Mouse (Mus musculus) liver, embryonic 12.5 days (tissue): ENCODE measurements at regions not wholly inside any gene's neighbourhood (a gene's known extent, or its start where the extent isn't known, plus 50 kb on each side); places are given as distances from the start of the nearest gene placed in this dataset.

Experiments used
- ATAC-seq: fragments of 200-750 bp; cut with Nextera tagmentation; 2 replicates; pipeline ENCODE4 v1.8.0; 2017; ENCODE audit warnings: moderate number of reproducible peaks, mild to moderate bottlenecking, moderate library complexity
- H3K27ac ChIP-seq: fragments of 300-500 bp; sonication (generic); 2 replicates; pipeline ENCODE4 v1.5.1; 2016; ENCODE audit warnings: mild to moderate bottlenecking
- H3K27me3 ChIP-seq: fragments of 300-500 bp; sonication (generic); replicated peaks from 2 replicates; pipeline ENCODE4 v1.6.1; 2016; ENCODE audit warnings: mild to moderate bottlenecking, moderate library complexity
- H3K36me3 ChIP-seq: fragments of 300-500 bp; sonication (generic); 2 replicates; pipeline ENCODE4 v1.6.1; 2016; ENCODE audit warnings: mild to moderate bottlenecking, moderate library complexity
- H3K4me1 ChIP-seq: fragments of 300-500 bp; sonication (generic); 2 replicates; pipeline ENCODE4 v1.6.1; 2016
- H3K4me2 ChIP-seq: fragments of 300-500 bp; sonication (generic); 2 replicates; pipeline ENCODE4 v1.6.1; 2016; ENCODE audit warnings: mild to moderate bottlenecking, moderate library complexity
- H3K4me3 ChIP-seq: fragments of 300-500 bp; sonication (generic); 2 replicates; pipeline ENCODE4 v1.5.1; 2016; ENCODE audit warnings: mild to moderate bottlenecking, moderate library complexity
- H3K9ac ChIP-seq: fragments of 300-500 bp; sonication (generic); 2 replicates; pipeline ENCODE4 v1.6.1; 2016; ENCODE audit warnings: mild to moderate bottlenecking, moderate library complexity
- H3K9me3 ChIP-seq: fragments of 300-500 bp; sonication (generic); replicated peaks from 2 replicates; pipeline ENCODE4 v1.6.1; 2016; ENCODE audit warnings: mild to moderate bottlenecking, moderate library complexity
- WGBS: fragments of 180-500 bp; shearing (Covaris S2); methylation state at CpG from one replicate; pipeline ENCODE4 v1.1.7; 2016; ENCODE audit not compliant: insufficient replicate concordance; 5-methylcytosine and 5-hydroxymethylcytosine counted together

GRCm38 (mm10) chr10:17332025-17332767 is 390.8 kb upstream of the Cited2 start:
- H3K27ac ChIP-seq, result no peak overlapping the region
- ATAC-seq, result no peak
- no peak overlapping the region for H3K4me3 ChIP-seq
- no peaks in the 10 kb centered on the region for H3K36me3 ChIP-seq
- 42% methylated on average over 6 of the region's 6 CpGs for WGBS
- H3K27me3 ChIP-seq, result no peaks in the 10 kb centered on the region
- peaks cover 19% of the 10 kb centered on the region for H3K4me1 ChIP-seq
- H3K9ac ChIP-seq, result peak overlapping the region; percentile 44; the same call in 1 of the 2 replicates
- H3K9me3 ChIP-seq, result no peaks in the 10 kb centered on the region
- H3K4me2 ChIP-seq, result peak overlapping the region; percentile 53

- no peaks in the 10 kb centered on the region for H3K27me3 ChIP-seq
- ATAC-seq, result no peak
- H3K4me3 ChIP-seq, result no peak overlapping the region
- H3K9me3 ChIP-seq, result no peaks in the 10 kb centered on the region
- no peaks in the 10 kb centered on the region for H3K36me3 ChIP-seq
- peaks cover 19% of the 10 kb centered on the region for H3K4me1 ChIP-seq
- 56% methylated on average over 3 of the region's 3 CpGs for WGBS
- no peak overlapping the region for H3K4me2 ChIP-seq
- H3K27ac ChIP-seq, result no peak overlapping the region
- H3K9ac ChIP-seq, result no peak overlapping the region
These were observed 390.0 kb upstream of the Cited2 start for GRCm38 (mm10) chr10:17332986-17333385.

- no peak for ATAC-seq
- H3K4me2 ChIP-seq, result no peak overlapping the region
- H3K4me3 ChIP-seq, result no peak overlapping the region
- H3K27me3 ChIP-seq, result no peaks in the 10 kb centered on the region
- no peaks in the 10 kb centered on the region for H3K36me3 ChIP-seq
- no peaks in the 10 kb centered on the region for H3K9me3 ChIP-seq
- WGBS, result 25% methylated on average over 6 of the region's 6 CpGs
- H3K9ac ChIP-seq, result no peak overlapping the region
- H3K27ac ChIP-seq, result no peak overlapping the region
- H3K4me1 ChIP-seq, result peaks cover 19% of the 10 kb centered on the region
These were observed 389.3 kb upstream of the Cited2 start for GRCm38 (mm10) chr10:17333676-17334075.

GRCm38 (mm10) chr10:17337217-17337616 is 385.8 kb upstream of the Cited2 start:
- 68% methylated on average over 2 of the region's 2 CpGs for WGBS
- Histone ChIP-seq H3K36me3 (no peaks in the 10 kb centered on the region), H3K9ac (no peak overlapping the region), H3K9me3 (no peaks in the 10 kb centered on the region), H3K4me1 (peaks cover 9% of the 10 kb centered on the region), H3K27me3 (no peaks in the 10 kb centered on the region), H3K4me3 (no peak overlapping the region), H3K27ac (no peak overlapping the region), H3K4me2 (no peak overlapping the region)
- ATAC-seq, result no peak

- H3K36me3 ChIP-seq, result no peaks in the 10 kb centered on the region
- H3K9me3 ChIP-seq, result no peaks in the 10 kb centered on the region
- no peak for ATAC-seq
- H3K4me1 ChIP-seq, result no peaks in the 10 kb centered on the region
- no peak overlapping the region for H3K27ac ChIP-seq
- no peaks in the 10 kb centered on the region for H3K27me3 ChIP-seq
- no peak overlapping the region for H3K4me3 ChIP-seq
- WGBS, result 52% methylated on average over 1 of the region's 1 CpGs
- H3K4me2 ChIP-seq, result no peak overlapping the region
- no peak overlapping the region for H3K9ac ChIP-seq
These were observed 379.2 kb upstream of the Cited2 start for GRCm38 (mm10) chr10:17343829-17344228.

GRCm38 (mm10) chr10:17352202-17352994 is 370.6 kb upstream of the Cited2 start:
- Histone ChIP-seq H3K4me3 (no peak overlapping the region), H3K4me2 (no peak overlapping the region), H3K27ac (no peak overlapping the region), H3K4me1 (no peaks in the 10 kb centered on the region), H3K9ac (no peak overlapping the region), H3K36me3 (no peaks in the 10 kb centered on the region), H3K27me3 (no peaks in the 10 kb centered on the region), H3K9me3 (no peaks in the 10 kb centered on the region)
- 79% methylated on average over 14 of the region's 14 CpGs for WGBS
- no peak for ATAC-seq

GRCm38 (mm10) chr10:17355476-17355875 is 367.5 kb upstream of the Cited2 start:
- H3K9me3 ChIP-seq, result no peaks in the 10 kb centered on the region
- no peak overlapping the region for H3K9ac ChIP-seq
- no peak overlapping the region for H3K4me3 ChIP-seq
- no peak for ATAC-seq
- no peaks in the 10 kb centered on the region for H3K4me1 ChIP-seq
- H3K4me2 ChIP-seq, result no peak overlapping the region
- H3K36me3 ChIP-seq, result no peaks in the 10 kb centered on the region
- H3K27ac ChIP-seq, result no peak overlapping the region
- 64% methylated on average over 4 of the region's 4 CpGs for WGBS
- no peaks in the 10 kb centered on the region for H3K27me3 ChIP-seq

- H3K9me3 ChIP-seq, result no peaks in the 10 kb centered on the region
- H3K4me3 ChIP-seq, result no peak overlapping the region
- ATAC-seq, result no peak
- H3K36me3 ChIP-seq, result no peaks in the 10 kb centered on the region
- H3K4me1 ChIP-seq, result no peaks in the 10 kb centered on the region
- WGBS, result 49% methylated on average over 3 of the region's 3 CpGs
- no peak overlapping the region for H3K4me2 ChIP-seq
- H3K27me3 ChIP-seq, result no peaks in the 10 kb centered on the region
- no peak overlapping the region for H3K27ac ChIP-seq
- H3K9ac ChIP-seq, result no peak overlapping the region
These were observed 367.0 kb upstream of the Cited2 start for GRCm38 (mm10) chr10:17356041-17356440.

- H3K27me3 ChIP-seq, result no peaks in the 10 kb centered on the region
- no peaks in the 10 kb centered on the region for H3K36me3 ChIP-seq
- H3K27ac ChIP-seq, result no peak overlapping the region
- no peaks in the 10 kb centered on the region for H3K9me3 ChIP-seq
- no peaks in the 10 kb centered on the region for H3K4me1 ChIP-seq
- no peak overlapping the region for H3K9ac ChIP-seq
- H3K4me3 ChIP-seq, result no peak overlapping the region
- H3K4me2 ChIP-seq, result no peak overlapping the region
- WGBS, result 64% methylated on average over 3 of the region's 3 CpGs
- ATAC-seq, result no peak
These were observed 360.4 kb upstream of the Cited2 start for GRCm38 (mm10) chr10:17362643-17363042.

GRCm38 (mm10) chr10:17366042-17366740 is 356.8 kb upstream of the Cited2 start:
- Histone ChIP-seq H3K36me3 (no peaks in the 10 kb centered on the region), H3K4me3 (no peak overlapping the region), H3K27me3 (no peaks in the 10 kb centered on the region), H3K4me1 (no peaks in the 10 kb centered on the region), H3K9ac (no peak overlapping the region), H3K27ac (no peak overlapping the region), H3K4me2 (no peak overlapping the region), H3K9me3 (no peaks in the 10 kb centered on the region)
- no peak for ATAC-seq
- WGBS, result 34% methylated on average over 3 of the region's 3 CpGs

- Histone ChIP-seq H3K36me3 (no peaks in the 10 kb centered on the region), H3K27ac (no peak overlapping the region), H3K4me1 (no peaks in the 10 kb centered on the region), H3K27me3 (no peaks in the 10 kb centered on the region), H3K9ac (no peak overlapping the region), H3K4me2 (no peak overlapping the region), H3K4me3 (no peak overlapping the region), H3K9me3 (no peaks in the 10 kb centered on the region)
- no peak for ATAC-seq
- WGBS, result 44% methylated on average over 5 of the region's 5 CpGs
These were observed 356.0 kb upstream of the Cited2 start for GRCm38 (mm10) chr10:17367026-17367425.

GRCm38 (mm10) chr10:17367430-17367829 is 355.6 kb upstream of the Cited2 start:
- Histone ChIP-seq H3K4me1 (no peaks in the 10 kb centered on the region), H3K4me2 (no peak overlapping the region), H3K36me3 (no peaks in the 10 kb centered on the region), H3K27ac (no peak overlapping the region), H3K9ac (no peak overlapping the region), H3K27me3 (no peaks in the 10 kb centered on the region), H3K4me3 (no peak overlapping the region), H3K9me3 (no peaks in the 10 kb centered on the region)
- ATAC-seq, result no peak
